Mouse (Mus musculus) brain, embryonic 14.5 days (tissue): ENCODE data around the gene Tada2b.

ENCODE experiments used
- CTCF ChIP-seq: fragments of 200-500 bp; IDR thresholded peaks from 2 replicates; pipeline ENCODE4 v1.5.1; 2012; ENCODE audit warnings: inconsistent platforms, mild to moderate bottlenecking, moderate library complexity, borderline replicate concordance; ENCODE audit not compliant: insufficient read depth, insufficient read length; ENCODE audit errors: extremely low read depth
- POLR2A ChIP-seq: fragments of 200-500 bp; IDR thresholded peaks from 2 replicates; pipeline ENCODE4 v1.6.1; 2012; ENCODE audit warnings: mild to moderate bottlenecking, inconsistent platforms, borderline replicate concordance; ENCODE audit not compliant: poor library complexity, insufficient read depth, insufficient read length, severe bottlenecking; ENCODE audit errors: extremely low read depth

- TF ChIP-seq POLR2A (no peak), CTCF (peak; percentile 34; the same call in 1 of the 2 replicates)
Observed at GRCm38 (mm10) chr5:36526274-36526673, 42.2 kb upstream of the Tada2b start.
